Mouse (Mus musculus) hindbrain, embryonic 10.5 days (tissue): Measurements from ENCODE around the gene Matn1. TPM values are rescaled to one million over a fixed set of nuclear protein-coding genes. Genes with fewer than 3 reads are reported as not detected.

Experiments used
- DNase-seq: peaks from one replicate; pipeline ENCODE4 v3.0.0-alpha.2; 2017; ENCODE audit warnings: low spot score
- H3K27ac ChIP-seq: fragments of 300-500 bp; sonication (generic); 2 replicates; pipeline ENCODE4 v1.5.1; 2016; ENCODE audit warnings: mild to moderate bottlenecking, moderate library complexity
- H3K27me3 ChIP-seq: fragments of 300-500 bp; sonication (generic); 2 replicates; pipeline ENCODE4 v1.6.1; 2016; ENCODE audit warnings: mild to moderate bottlenecking; ENCODE audit not compliant: poor library complexity, insufficient read depth, severe bottlenecking
- H3K36me3 ChIP-seq: fragments of 300-500 bp; sonication (generic); 2 replicates; pipeline ENCODE4 v1.6.1; 2016; ENCODE audit warnings: mild to moderate bottlenecking, moderate library complexity
- H3K4me1 ChIP-seq: fragments of 300-500 bp; sonication (generic); replicated peaks from 2 replicates; pipeline ENCODE4 v1.6.1; 2016; ENCODE audit warnings: mild to moderate bottlenecking
- H3K4me3 ChIP-seq: fragments of 300-500 bp; sonication (generic); 2 replicates; pipeline ENCODE4 v1.5.1; 2016; ENCODE audit warnings: mild to moderate bottlenecking, moderate library complexity
- H3K9me3 ChIP-seq: fragments of 300-500 bp; sonication (generic); 2 replicates; pipeline ENCODE4 v1.6.1; 2016; ENCODE audit warnings: mild to moderate bottlenecking, moderate library complexity
- WGBS: fragments of 180-500 bp; shearing (Covaris S2); methylation state at CpG from one replicate; pipeline ENCODE4 v1.1.7; 2016; 5-methylcytosine and 5-hydroxymethylcytosine counted together
- polyA plus RNA-seq: library from polyadenylated mRNA; unstranded; fragments of >200 nt; fragmentation: Nextera tagmentation; extraction: Ambion mirVana; gene quantifications from 2 replicates; pipeline ENCODE4 v1.2.1, GENCODE M21; 2016

The Matn1 gene
- polyA plus RNA-seq, 1 experiment from 2014 or later: not detected

DNA sequence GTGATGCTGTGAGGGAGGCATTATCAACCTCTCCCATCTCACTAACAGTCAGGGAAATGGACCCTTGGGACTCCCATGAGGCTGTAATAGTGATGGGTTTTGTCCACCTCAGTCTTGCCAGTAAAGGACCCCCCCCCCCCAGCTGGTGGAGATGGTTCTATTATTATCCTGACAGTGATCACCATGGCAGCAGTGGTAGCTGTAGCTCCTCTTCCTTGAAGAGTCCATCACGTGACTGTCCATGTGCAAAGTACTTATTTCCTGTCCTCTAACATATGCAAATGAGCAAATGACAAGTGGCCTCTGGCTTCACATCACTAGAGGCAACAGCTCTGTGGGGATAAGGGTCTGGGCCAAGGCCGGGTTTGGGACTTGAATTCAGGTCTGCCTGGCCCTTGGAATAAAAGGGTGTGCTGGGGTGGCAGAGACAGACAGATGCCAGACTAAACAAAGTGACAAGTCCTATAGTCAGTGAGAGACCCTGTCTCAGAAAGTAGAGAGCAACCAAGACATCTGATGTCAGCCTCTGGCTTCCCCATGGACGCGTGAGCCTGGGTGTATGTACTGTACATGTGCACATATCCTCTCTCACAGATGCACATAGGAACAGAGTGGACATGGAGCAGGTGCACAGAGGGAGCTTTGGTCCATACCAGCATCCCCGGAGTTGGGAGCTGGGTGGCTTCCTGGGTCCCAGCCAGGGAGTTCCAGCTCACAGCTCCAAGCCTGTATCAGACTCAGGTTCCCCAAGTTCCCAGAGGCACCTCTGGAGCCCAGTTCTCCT is 55.8 kb downstream of the Matn1 start:
- WGBS: 76% methylated on average over 5 of the region's 5 CpGs
- Histone ChIP-seq H3K27ac (no peak overlapping the region), H3K4me3 (no peak overlapping the region), H3K36me3 (no peaks in the 10 kb centered on the region), H3K27me3 (no peaks in the 10 kb centered on the region), H3K9me3 (peaks cover 10% of the 10 kb centered on the region), H3K4me1 (peaks cover 14% of the 10 kb centered on the region; the same call in 1 of the 2 replicates)
- DNase-seq: no peak

DNA sequence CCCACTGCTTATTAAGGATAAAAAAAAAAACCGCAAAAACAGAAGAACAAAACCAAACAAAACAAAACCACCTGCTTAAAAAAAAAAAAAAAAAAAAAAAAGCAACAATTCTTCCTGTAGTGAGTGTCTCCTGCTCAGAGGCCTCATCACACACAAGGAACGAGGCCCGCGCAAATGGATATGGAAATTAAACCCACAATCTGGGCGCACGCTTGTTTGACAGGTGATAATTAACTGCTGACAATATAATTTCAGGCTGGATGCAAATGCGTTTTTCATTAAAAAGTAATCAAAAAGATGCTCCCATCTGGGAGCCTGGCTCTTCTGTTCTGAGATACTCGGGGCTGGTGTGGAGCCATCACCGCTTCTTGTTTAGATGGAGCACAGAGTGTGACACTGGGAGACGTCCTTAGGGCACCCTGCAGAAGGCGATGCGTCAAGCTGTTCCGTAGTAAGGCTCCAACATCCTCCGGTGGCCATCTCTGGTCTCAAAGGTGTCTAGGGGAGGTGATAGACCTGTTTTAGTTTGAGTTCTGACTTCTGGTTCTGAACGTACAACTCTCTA is 56.5 kb downstream of the Matn1 start:
- no peaks in the 10 kb centered on the region for H3K27me3 ChIP-seq
- no peak for DNase-seq
- 86% methylated on average over 15 of the region's 15 CpGs for whole genome bisulfite sequencing
- peaks cover 3% of the 10 kb centered on the region; the same call in 1 of the 2 replicates for H3K9me3 ChIP-seq
- no peaks in the 10 kb centered on the region for H3K36me3 ChIP-seq
- no peak overlapping the region for H3K4me3 ChIP-seq
- peaks cover 14% of the 10 kb centered on the region; the same call in 1 of the 2 replicates for H3K4me1 ChIP-seq
- no peak overlapping the region for H3K27ac ChIP-seq

Other genes with a start within 250 kb of the Matn1 start
- gene Sdc3, start 151.8 kb upstream of the Matn1 start, polyA plus RNA-seq: 30.0 and 38.4 TPM in 2 replicates
- gene Laptm5, start 31.3 kb upstream of the Matn1 start, polyA plus RNA-seq: 21.3 and 25.9 TPM in 2 replicates